Mouse (Mus musculus) kidney, adult 2 months (tissue): ENCODE data around the gene Lyz1. TPM values are rescaled to one million over a fixed set of nuclear protein-coding genes. Genes with fewer than 3 reads are reported as not detected.

Source experiments
- DNase-seq: peaks from one replicate; pipeline ENCODE4 v3.0.0; 2021
- H3K27ac ChIP-seq: fragments of 200-500 bp; 2 replicates; pipeline ENCODE4 v1.5.1; 2012; ENCODE audit warnings: low read depth, low read length, control low read depth, inconsistent platforms; ENCODE audit not compliant: insufficient read depth
- H3K27me3 ChIP-seq: fragments of 200-500 bp; replicated peaks from 2 replicates; pipeline ENCODE4 v1.6.1; 2012; ENCODE audit warnings: mild to moderate bottlenecking, moderate library complexity, low read length, inconsistent platforms; ENCODE audit not compliant: control insufficient read depth, insufficient read depth
- H3K36me3 ChIP-seq: fragments of 200-500 bp; 2 replicates; pipeline ENCODE4 v1.6.1; 2012; ENCODE audit warnings: mild to moderate bottlenecking, moderate library complexity, low read length, inconsistent platforms; ENCODE audit not compliant: control insufficient read depth, insufficient read depth
- H3K4me1 ChIP-seq: fragments of 200-500 bp; 2 replicates; pipeline ENCODE4 v1.6.1; 2011; ENCODE audit warnings: low read length; ENCODE audit not compliant: control insufficient read depth, insufficient read depth
- H3K4me3 ChIP-seq: fragments of 200-500 bp; 2 replicates; pipeline ENCODE4 v1.5.1; 2011; ENCODE audit warnings: mild to moderate bottlenecking, low read depth, low read length, control low read depth; ENCODE audit not compliant: insufficient read depth
- CTCF ChIP-seq: fragments of 200-500 bp; conservative IDR thresholded peaks from 2 replicates; pipeline ENCODE4 v1.5.1; 2011; ENCODE audit warnings: low read depth, mild to moderate bottlenecking, control low read depth, low read length, moderate library complexity, mixed read lengths; ENCODE audit not compliant: insufficient read depth, insufficient read length
- POLR2A ChIP-seq: fragments of 200-500 bp; IDR thresholded peaks from one replicate; pipeline ENCODE4 v1.6.1; 2011; ENCODE audit warnings: low read depth, low read length, control low read depth
- WGBS: fragments of 180-500 bp; shearing (Covaris S2); methylation state at CpG from one replicate; pipeline ENCODE4 v1.1.7; 2018; 5-methylcytosine and 5-hydroxymethylcytosine counted together
- polyA plus RNA-seq: library from polyadenylated mRNA; depleted of rRNA; stranded (reverse); fragments of >200 nt; gene quantifications from 2 replicates; pipeline ENCODE4 v1.2.3, GENCODE M21; 2012

Gene Lyz1
- polyA plus RNA-seq, 1 experiment, result 6.2 TPM

DNA sequence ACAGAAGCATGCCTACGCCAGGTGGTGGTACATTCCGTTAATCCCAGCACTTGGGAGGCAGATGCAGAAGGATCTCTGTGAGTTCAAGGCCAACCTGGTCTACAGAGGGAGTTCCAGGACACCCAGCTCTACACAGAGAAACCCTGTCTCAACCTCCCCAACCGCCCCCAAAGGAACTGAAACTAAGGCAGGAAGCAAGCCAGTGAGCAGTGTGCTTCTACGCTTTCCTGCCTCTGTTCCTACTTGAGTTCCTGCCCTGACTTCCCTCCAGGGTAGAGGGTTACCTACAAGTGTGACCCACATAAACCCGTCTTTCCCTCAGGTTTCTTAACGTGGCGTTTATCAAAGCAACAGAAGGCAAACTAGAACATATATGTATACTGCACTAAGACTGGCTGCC is 31.1 kb upstream of the Lyz1 start:
- Histone ChIP-seq H3K4me3 (no peak overlapping the region), H3K4me1 (no peaks in the 10 kb centered on the region), H3K27me3 (no peaks in the 10 kb centered on the region), H3K36me3 (no peaks in the 10 kb centered on the region), H3K27ac (no peak overlapping the region)
- TF ChIP-seq POLR2A, result no peak
- no peak for TF ChIP-seq CTCF
- DNase-seq, result no peak
- 86% methylated on average over 7 of the region's 7 CpGs for WGBS

DNA sequence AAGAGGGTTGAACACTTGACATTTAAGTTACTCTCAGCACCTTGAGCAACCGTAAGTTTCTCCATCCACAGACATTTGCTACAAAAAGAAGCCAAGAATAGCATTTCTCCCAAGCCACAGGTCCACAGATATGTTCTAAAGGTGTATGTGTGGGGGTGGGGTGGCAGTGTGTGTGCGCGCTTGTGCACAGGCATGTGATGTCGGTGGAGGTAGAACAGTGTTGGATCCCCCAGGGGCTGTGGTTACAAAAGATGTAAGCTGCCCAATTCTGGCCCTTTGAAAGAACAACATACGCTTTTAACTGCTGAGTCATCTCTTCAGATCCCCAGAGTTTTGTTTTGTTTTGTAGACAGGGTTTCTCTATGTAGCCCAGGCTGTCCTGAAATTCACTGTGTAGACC is 30.0 kb upstream of the Lyz1 start:
- no peak for DNase-seq
- TF ChIP-seq CTCF (no peak), POLR2A (no peak)
- 96% methylated on average over 5 of the region's 5 CpGs for WGBS

DNA sequence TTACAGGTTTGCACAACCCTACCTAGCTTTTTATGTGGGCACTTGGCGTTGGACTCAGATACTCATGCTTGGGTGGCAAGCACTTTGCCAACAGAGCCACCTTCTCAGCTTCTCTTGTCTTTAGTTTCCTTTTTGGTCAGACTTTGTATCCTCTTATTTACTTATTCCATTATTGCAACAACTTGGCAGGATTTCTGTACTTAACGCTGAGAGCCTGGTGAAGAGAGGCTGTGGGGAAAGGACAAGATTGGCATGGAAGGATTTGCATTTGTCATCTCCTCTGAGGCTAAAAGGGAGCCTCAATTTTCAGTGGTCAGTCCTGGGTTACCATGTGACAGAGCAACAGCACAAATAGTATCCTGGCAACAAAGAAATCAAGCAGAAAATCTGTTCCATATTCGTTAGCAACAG is 27.9 kb upstream of the Lyz1 start:
- H3K4me1 ChIP-seq, result no peaks in the 10 kb centered on the region
- no peak overlapping the region for H3K4me3 ChIP-seq
- TF ChIP-seq POLR2A, result no peak
- TF ChIP-seq CTCF, result no peak
- H3K27me3 ChIP-seq, result no peaks in the 10 kb centered on the region
- H3K36me3 ChIP-seq, result no peaks in the 10 kb centered on the region
- H3K27ac ChIP-seq, result no peak overlapping the region
- WGBS, result 65% methylated on average over 3 of the region's 3 CpGs
- peak; percentile 9 for DNase-seq

More for the DNA sequence above, 30.0 kb upstream of the Lyz1 start:
- Histone ChIP-seq H3K27me3 (no peaks in the 10 kb centered on the region), H3K36me3 (no peaks in the 10 kb centered on the region), H3K4me1 (no peaks in the 10 kb centered on the region), H3K27ac (no peak overlapping the region), H3K4me3 (no peak overlapping the region)

DNA sequence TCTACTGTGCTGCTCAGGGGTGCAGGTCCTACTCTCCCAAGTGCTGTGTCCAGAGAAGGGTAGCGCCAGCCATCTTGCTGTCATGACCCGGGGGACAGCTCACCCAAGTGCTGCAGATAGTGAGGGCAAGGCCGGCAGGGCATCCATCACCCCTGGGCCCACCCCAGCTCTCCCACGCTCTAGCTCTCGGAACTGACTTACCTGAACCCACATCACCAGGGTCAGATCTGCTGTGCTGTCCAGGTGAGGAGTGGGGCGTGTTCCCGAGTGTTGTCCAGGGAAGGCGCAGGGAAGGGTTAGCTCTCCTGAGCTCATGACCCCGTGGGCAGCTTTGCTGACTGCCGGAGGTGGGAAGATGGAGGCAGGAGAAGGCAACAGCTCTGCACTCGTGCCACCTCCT is 23.7 kb upstream of the Lyz1 start:
- H3K4me1 ChIP-seq, result no peaks in the 10 kb centered on the region
- DNase-seq, result no peak
- no peak overlapping the region for H3K27ac ChIP-seq
- TF ChIP-seq CTCF (no peak), POLR2A (no peak)
- WGBS, result 90% methylated on average over 11 of the region's 11 CpGs
- H3K4me3 ChIP-seq, result no peak overlapping the region
- no peaks in the 10 kb centered on the region for H3K36me3 ChIP-seq
- no peaks in the 10 kb centered on the region for H3K27me3 ChIP-seq

DNA sequence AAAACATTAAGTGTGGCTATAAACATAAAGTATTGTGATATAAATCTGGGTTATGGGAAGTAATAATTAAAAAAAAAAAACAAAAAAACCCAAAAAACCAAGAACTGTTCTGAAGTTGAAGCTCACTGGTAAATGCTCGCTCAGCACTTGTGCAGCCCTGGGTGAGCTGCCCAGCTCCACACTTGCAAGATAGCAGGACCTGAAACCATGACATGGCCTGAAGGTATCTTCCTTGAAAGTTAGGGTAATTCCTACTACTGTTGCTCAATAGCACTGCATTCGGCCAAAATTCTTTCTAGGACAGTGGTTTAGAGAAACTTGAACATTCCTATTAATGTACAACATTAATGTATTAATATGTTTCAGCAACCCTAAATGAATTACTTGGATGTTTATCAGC is 20.5 kb upstream of the Lyz1 start:
- no peak for TF ChIP-seq CTCF
- no peak for TF ChIP-seq POLR2A
- no peak for DNase-seq
- Histone ChIP-seq H3K27me3 (no peaks in the 10 kb centered on the region), H3K4me3 (no peak overlapping the region), H3K27ac (no peak overlapping the region), H3K36me3 (no peaks in the 10 kb centered on the region), H3K4me1 (no peaks in the 10 kb centered on the region)
- WGBS, result 85% methylated on average over 2 of the region's 2 CpGs

DNA sequence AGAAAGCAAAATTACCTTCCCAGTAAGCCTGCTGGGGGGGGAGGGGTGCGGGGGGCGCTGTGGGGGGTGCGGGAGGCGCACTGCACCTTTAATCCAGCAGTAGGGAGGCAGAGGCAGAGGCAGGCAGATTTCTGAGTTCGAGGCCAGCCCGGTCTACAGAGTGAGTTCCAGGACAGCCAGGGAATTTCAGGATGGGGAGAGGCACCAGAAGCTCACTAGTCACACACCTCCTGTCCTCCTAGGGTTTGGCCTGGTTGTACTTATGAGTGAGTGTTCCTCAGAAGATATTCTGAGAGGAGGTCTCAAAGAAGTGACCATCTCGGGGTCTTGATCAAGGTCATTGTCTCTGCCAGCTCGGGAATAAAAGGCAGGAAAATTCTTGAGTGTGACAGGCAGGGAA is 19.5 kb upstream of the Lyz1 start:
- DNase-seq, result no peak
- H3K27ac ChIP-seq, result no peak overlapping the region
- no peak overlapping the region for H3K4me3 ChIP-seq
- TF ChIP-seq CTCF, result no peak
- TF ChIP-seq POLR2A, result no peak
- H3K36me3 ChIP-seq, result no peaks in the 10 kb centered on the region
- no peaks in the 10 kb centered on the region for H3K4me1 ChIP-seq
- WGBS, result 81% methylated on average over 8 of the region's 8 CpGs
- H3K27me3 ChIP-seq, result no peaks in the 10 kb centered on the region

DNA sequence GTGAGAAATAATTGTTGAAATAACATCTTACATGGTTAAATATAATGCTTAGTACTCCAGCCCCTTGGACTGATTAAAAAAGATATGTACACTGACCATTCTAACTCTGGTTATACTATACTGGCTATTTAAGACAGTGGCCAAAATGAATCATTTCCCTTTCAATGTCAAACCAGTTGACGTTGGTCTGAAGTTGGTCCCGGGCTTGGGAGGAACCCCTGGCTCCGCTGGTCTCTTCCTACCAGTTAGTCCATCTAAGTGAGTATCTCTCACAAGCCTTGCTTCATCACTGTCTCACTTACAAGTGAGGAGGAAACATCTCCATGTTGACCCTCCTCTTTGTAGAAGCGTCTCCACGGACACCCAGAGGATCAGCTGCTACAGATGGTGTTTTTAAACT is 11.7 kb upstream of the Lyz1 start:
- no peaks in the 10 kb centered on the region for H3K27me3 ChIP-seq
- no peak for TF ChIP-seq CTCF
- no peak for TF ChIP-seq POLR2A

DNA sequence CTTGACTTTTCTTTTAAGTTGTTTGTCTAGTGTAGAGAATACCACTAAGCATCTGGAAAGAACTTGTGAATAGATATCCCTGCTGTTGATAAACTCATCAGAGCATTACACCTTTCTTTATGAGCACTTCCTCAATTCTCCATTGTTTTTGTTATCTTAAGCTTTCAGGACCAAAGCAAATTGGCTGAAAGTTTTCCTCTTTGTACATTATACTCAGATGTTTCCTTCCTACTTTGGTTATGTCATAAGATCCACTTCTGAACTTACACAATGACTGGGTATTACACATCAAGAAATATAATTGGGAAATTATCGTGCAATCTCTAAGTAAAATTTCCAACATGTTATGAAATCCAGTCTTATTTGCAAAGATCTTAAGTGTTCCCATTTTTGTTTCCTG is 9.0 kb upstream of the Lyz1 start:
- no peaks in the 10 kb centered on the region for H3K36me3 ChIP-seq
- TF ChIP-seq POLR2A (no peak), CTCF (no peak)
- no peak overlapping the region for H3K4me3 ChIP-seq
- H3K27ac ChIP-seq, result no peak overlapping the region
- H3K27me3 ChIP-seq, result no peaks in the 10 kb centered on the region
- WGBS, result 85% methylated on average over 1 of the region's 1 CpGs
- no peak for DNase-seq
- H3K4me1 ChIP-seq, result no peaks in the 10 kb centered on the region

More for the DNA sequence above, 11.7 kb upstream of the Lyz1 start:
- Histone ChIP-seq H3K4me1 (no peaks in the 10 kb centered on the region), H3K27ac (no peak overlapping the region), H3K36me3 (no peaks in the 10 kb centered on the region), H3K4me3 (no peak overlapping the region)
- WGBS, result 83% methylated on average over 5 of the region's 5 CpGs
- DNase-seq, result no peak
